Mouse (Mus musculus) heart, postnatal 0 days (tissue): ENCODE measurements around the gene Cit. TPM values are rescaled to one million over a fixed set of nuclear protein-coding genes. Genes with fewer than 3 reads are reported as not detected.

Experiments
- ATAC-seq: fragments of 200-750 bp; cut with Nextera tagmentation; 2 replicates; pipeline ENCODE4 v1.8.0; 2017; ENCODE audit warnings: low read depth, moderate number of reproducible peaks, moderate library complexity; ENCODE audit not compliant: insufficient read depth
- DNase-seq: peaks from one replicate; pipeline ENCODE4 v3.0.0-alpha.2; 2016; ENCODE audit warnings: low spot score
- H3K27ac ChIP-seq: fragments of 300-500 bp; sonication (generic); 2 replicates; pipeline ENCODE4 v1.5.1; 2014; ENCODE audit warnings: low read depth, mild to moderate bottlenecking
- H3K27me3 ChIP-seq: fragments of 300-500 bp; sonication (generic); 2 replicates; pipeline ENCODE4 v1.6.1; 2014; ENCODE audit warnings: low read length, mixed read lengths; ENCODE audit not compliant: control insufficient read depth, insufficient read depth
- H3K36me3 ChIP-seq: fragments of 300-500 bp; sonication (generic); replicated peaks from 2 replicates; pipeline ENCODE4 v1.6.1; 2014; ENCODE audit warnings: low read length, mixed read lengths; ENCODE audit not compliant: control insufficient read depth, insufficient read depth
- H3K4me1 ChIP-seq: fragments of 300-500 bp; sonication (generic); 2 replicates; pipeline ENCODE4 v1.6.1; 2014; ENCODE audit warnings: antibody characterized with exemption; ENCODE audit not compliant: control insufficient read depth, insufficient read depth
- H3K4me2 ChIP-seq: fragments of 300-500 bp; sonication (generic); 2 replicates; pipeline ENCODE4 v1.6.1; 2014; ENCODE audit warnings: low read depth, mild to moderate bottlenecking, low read length, moderate library complexity
- H3K4me3 ChIP-seq: fragments of 300-500 bp; sonication (generic); 2 replicates; pipeline ENCODE4 v1.5.1; 2014; ENCODE audit warnings: low read depth, low read length
- H3K9ac ChIP-seq: fragments of 300-500 bp; sonication (generic); replicated peaks from 2 replicates; pipeline ENCODE4 v1.6.1; 2014; ENCODE audit warnings: low read depth, low read length, mixed read lengths
- H3K9me3 ChIP-seq: fragments of 300-500 bp; sonication (generic); replicated peaks from 2 replicates; pipeline ENCODE4 v1.6.1; 2016; ENCODE audit warnings: low read length; ENCODE audit not compliant: control insufficient read depth
- CTCF ChIP-seq: IDR thresholded peaks from 2 replicates; pipeline ENCODE4 v1.5.1; 2016; ENCODE audit warnings: antibody characterized with exemption, control low read depth, low read depth
- EP300 ChIP-seq: IDR thresholded peaks from 2 replicates; pipeline ENCODE4 v1.6.1; 2016; ENCODE audit warnings: antibody characterized with exemption, low read depth
- WGBS: fragments of 180-500 bp; shearing (Covaris S2); extraction: QIAGEN DNeasy Blood & Tissue Kit; methylation state at CpG from one replicate; pipeline ENCODE4 v1.1.7; 2014; 5-methylcytosine and 5-hydroxymethylcytosine counted together
- polyA plus RNA-seq: library from polyadenylated mRNA; unstranded; fragments of >200 nt; fragmentation: Nextera tagmentation; extraction: Ambion mirVana; gene quantifications from 2 replicates; pipeline ENCODE4 v1.2.1, GENCODE M21; 2015
- total RNA-seq: library from RNA; depleted of rRNA; stranded (reverse); fragments of >200 nt; gene quantifications from 2 replicates; pipeline ENCODE4 v1.2.3, GENCODE M21; 2014; ENCODE audit warnings: low replicate concordance

The Cit gene
- total and polyA plus RNA-seq, 2 experiments from 2014 or later = 4.1 to 11.5 TPM

DNA sequence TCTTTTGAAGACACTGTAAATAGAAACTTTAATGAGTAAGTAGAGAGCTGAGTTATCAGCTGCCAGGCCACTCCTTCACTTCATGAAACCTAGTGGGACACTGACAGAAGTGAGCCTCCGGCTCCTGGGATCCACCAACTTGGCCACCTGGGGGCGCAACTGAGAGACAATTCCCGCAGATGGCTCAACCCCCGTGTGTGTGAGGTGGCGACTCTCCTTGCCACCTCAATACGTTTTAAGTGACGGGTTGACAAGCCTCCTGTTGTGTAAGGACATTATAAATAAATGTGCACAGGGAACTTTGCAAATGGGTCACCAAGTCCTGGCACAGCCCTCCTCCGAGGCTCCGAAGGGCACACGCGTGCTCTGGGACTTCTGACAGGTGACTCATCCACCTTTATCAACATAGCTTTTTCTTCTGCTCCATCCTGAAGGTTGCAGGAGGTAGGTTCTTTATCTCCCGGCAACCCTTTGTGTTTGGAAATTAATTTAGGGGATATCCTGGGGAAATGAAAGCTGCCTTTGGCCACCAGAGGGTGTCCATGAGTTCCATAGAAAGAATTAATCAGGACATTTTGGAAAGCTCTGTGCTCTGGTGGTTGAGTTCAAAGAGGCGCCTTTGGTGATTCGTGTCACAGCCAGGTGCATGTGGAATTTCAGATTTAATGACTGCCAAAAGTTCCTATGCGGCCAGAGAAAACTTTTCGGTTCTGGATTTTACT, 83.9 kb downstream of the Cit start:
- no peak for TF ChIP-seq EP300
- TF ChIP-seq CTCF = 0 out of 2 replicates have a peak, but pooled peaks have one; percentile 5
- H3K9me3 ChIP-seq = no peaks in the 10 kb centered on the region
- H3K4me3 ChIP-seq = no peak overlapping the region
- DNase-seq (no peak), ATAC-seq (no peak)
- no peak overlapping the region for H3K27ac ChIP-seq
- H3K4me1 ChIP-seq = no peaks in the 10 kb centered on the region
- H3K9ac ChIP-seq = no peak overlapping the region
- 83% methylated on average over 16 of the region's 16 CpGs for WGBS
- H3K27me3 ChIP-seq = no peaks in the 10 kb centered on the region
- H3K36me3 ChIP-seq = peaks cover 57% of the 10 kb centered on the region
- no peak overlapping the region for H3K4me2 ChIP-seq

DNA sequence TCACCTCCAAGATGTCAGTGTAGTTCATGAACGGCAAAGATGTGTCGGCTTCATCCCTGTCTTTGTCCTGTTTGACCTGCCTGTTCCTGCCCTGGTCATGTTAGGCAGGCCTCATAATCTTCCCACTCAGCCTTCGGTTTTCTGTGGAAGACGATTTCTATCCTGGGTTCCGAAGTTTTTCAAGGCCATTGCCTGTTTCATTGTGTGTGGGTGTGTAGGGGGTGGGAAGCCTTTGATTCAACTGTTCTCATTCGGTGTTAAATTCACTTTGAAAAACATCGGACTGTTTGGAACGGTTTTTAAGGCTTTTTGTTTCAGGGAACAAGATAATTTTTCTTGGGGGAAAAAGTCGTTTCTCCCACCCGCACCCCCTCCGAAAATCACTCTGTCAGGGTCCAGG, 87.2 kb downstream of the Cit start:
- no peak overlapping the region for H3K9ac ChIP-seq
- H3K4me2 ChIP-seq = no peak overlapping the region
- ATAC-seq (no peak), DNase-seq (no peak)
- peaks cover 73% of the 10 kb centered on the region for H3K36me3 ChIP-seq
- no peak overlapping the region for H3K27ac ChIP-seq
- H3K4me3 ChIP-seq = no peak overlapping the region
- TF ChIP-seq EP300 = no peak
- no peak for TF ChIP-seq CTCF
- H3K9me3 ChIP-seq = no peaks in the 10 kb centered on the region
- H3K27me3 ChIP-seq = no peaks in the 10 kb centered on the region
- no peaks in the 10 kb centered on the region for H3K4me1 ChIP-seq
- WGBS = 93% methylated on average over 11 of the region's 11 CpGs

DNA sequence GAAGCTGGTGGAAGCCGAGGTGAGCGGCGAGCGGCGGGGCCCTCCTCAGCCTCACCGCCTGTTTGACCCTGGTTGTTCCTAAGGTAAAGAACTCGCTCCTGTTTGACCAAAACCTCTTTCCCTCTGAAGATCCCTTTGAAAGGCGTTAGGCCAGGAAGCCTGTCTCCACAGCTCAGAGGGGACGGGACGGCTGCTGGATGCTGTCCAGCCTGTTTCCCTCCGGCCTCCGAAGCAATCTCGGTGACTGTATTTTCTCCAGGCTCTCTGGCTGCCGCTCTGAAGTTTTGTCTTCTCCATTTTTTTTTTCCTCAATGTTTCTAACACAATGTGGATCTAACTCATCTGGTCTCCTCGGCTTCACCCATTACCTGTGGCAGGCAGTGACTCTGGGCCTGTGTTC, 91.8 kb downstream of the Cit start:
- no peaks in the 10 kb centered on the region for H3K4me1 ChIP-seq
- H3K4me2 ChIP-seq = no peak overlapping the region
- peaks cover 76% of the 10 kb centered on the region for H3K36me3 ChIP-seq
- no peak for DNase-seq
- H3K4me3 ChIP-seq = no peak overlapping the region
- TF ChIP-seq CTCF = no peak
- no peak for TF ChIP-seq EP300
- 79% methylated on average over 15 of the region's 15 CpGs for WGBS
- H3K27me3 ChIP-seq = no peaks in the 10 kb centered on the region
- H3K9me3 ChIP-seq = no peaks in the 10 kb centered on the region
- no peak for ATAC-seq
- H3K9ac ChIP-seq = no peak overlapping the region
- no peak overlapping the region for H3K27ac ChIP-seq

GRCm38 (mm10) chr5:115937566-115937965, 92.5 kb downstream of the Cit start:
- Histone ChIP-seq H3K27me3 (no peaks in the 10 kb centered on the region), H3K4me3 (no peak overlapping the region), H3K27ac (no peak overlapping the region), H3K9ac (no peak overlapping the region), H3K4me2 (no peak overlapping the region), H3K4me1 (no peaks in the 10 kb centered on the region), H3K36me3 (peaks cover 77% of the 10 kb centered on the region), H3K9me3 (0 out of 2 replicates have a peak, but pooled peaks cover 2% of the 10 kb centered on the region)
- TF ChIP-seq EP300 = no peak
- TF ChIP-seq CTCF = no peak
- DNase-seq = no peak
- no peak for ATAC-seq
- WGBS = 89% methylated on average over 6 of the region's 6 CpGs

DNA sequence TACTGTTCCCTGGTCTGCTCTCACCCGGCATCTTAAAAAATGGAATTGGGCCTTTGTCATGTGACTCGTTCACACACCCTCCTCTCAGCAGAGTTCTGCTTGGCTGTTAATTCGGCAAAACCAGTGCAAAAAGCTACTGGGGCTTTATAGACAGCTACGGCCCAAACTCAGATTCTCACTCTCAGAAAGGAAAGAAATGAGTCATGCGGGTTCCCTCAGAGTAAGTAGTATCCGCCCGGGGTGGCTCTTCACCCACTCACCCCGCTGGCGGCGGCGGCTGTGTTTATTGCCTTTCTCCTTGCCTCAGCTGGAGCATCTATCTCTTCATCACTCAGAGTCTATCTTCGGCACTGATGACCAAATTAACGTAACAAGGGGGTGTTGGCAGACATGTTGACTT, 93.9 kb downstream of the Cit start:
- TF ChIP-seq CTCF (no peak), EP300 (no peak)
- DNase-seq (no peak), ATAC-seq (no peak)
- H3K9me3 ChIP-seq = 0 out of 2 replicates have a peak, but pooled peaks cover 2% of the 10 kb centered on the region
- no peaks in the 10 kb centered on the region for H3K4me1 ChIP-seq
- H3K36me3 ChIP-seq = peaks cover 77% of the 10 kb centered on the region
- H3K4me2 ChIP-seq = no peak overlapping the region
- H3K9ac ChIP-seq = no peak overlapping the region
- no peak overlapping the region for H3K4me3 ChIP-seq
- H3K27me3 ChIP-seq = no peaks in the 10 kb centered on the region
- H3K27ac ChIP-seq = no peak overlapping the region
- 90% methylated on average over 13 of the region's 13 CpGs for WGBS

DNA sequence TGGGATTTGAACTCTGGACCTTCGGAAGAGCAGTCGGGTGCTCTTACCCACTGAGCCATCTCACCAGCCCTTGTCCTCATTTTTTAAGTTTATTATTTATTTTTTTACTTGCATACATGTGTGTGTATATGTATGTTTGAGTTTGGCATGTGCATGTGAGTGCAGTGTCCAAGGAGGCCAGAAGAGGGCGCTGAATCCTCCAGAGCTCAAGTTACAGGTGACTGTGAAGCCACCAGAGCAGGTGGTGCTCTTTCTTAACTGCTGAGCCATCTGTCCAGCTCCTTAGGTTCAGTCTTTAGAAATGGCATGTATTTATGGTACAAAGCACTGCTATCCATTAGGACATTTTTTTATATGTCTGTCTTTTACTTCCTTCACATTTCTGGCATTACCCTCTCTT, 97.3 kb downstream of the Cit start:
- DNase-seq = no peak
- Histone ChIP-seq H3K36me3 (peaks cover 71% of the 10 kb centered on the region), H3K9me3 (0 out of 2 replicates have a peak, but pooled peaks cover 2% of the 10 kb centered on the region), H3K4me1 (no peaks in the 10 kb centered on the region), H3K27ac (no peak overlapping the region), H3K4me2 (no peak overlapping the region), H3K4me3 (no peak overlapping the region), H3K27me3 (no peaks in the 10 kb centered on the region), H3K9ac (no peak overlapping the region)
- TF ChIP-seq EP300 = no peak
- TF ChIP-seq CTCF = no peak
- ATAC-seq = no peak
- WGBS = 86% methylated on average over 3 of the region's 3 CpGs
